Mouse (Mus musculus) E14TG2a.4 (cell line): ENCODE measurements around the gene St8sia1.

Source experiments
- H3K27me3 ChIP-seq: 2 replicates; pipeline ENCODE4 v1.6.1; 2014; ENCODE audit warnings: low read length, control low read depth; ENCODE audit not compliant: insufficient read depth
- H3K36me3 ChIP-seq: 2 replicates; pipeline ENCODE4 v1.6.1; 2014; ENCODE audit warnings: low read length, control low read depth; ENCODE audit not compliant: insufficient read depth
- H3K4me1 ChIP-seq: replicated peaks from 2 replicates; pipeline ENCODE4 v1.6.1; 2014; ENCODE audit warnings: low read depth, low read length, control low read depth
- H3K4me3 ChIP-seq: replicated peaks from 2 replicates; pipeline ENCODE4 v1.5.1; 2014; ENCODE audit warnings: mild to moderate bottlenecking, low read length
- H3K9me3 ChIP-seq: 2 replicates; pipeline ENCODE4 v1.6.1; 2014; ENCODE audit warnings: low read length, control low read depth
- CTCF ChIP-seq: conservative IDR thresholded peaks from 2 replicates; pipeline ENCODE4 v1.5.1; 2014; ENCODE audit warnings: low read length
- NANOG ChIP-seq: IDR thresholded peaks from 2 replicates; pipeline ENCODE4 v1.6.1; 2014; ENCODE audit warnings: borderline replicate concordance, low read length, mixed read lengths
- POU5F1 ChIP-seq: IDR thresholded peaks from 2 replicates; pipeline ENCODE4 v1.6.1; 2014; ENCODE audit warnings: low read length, borderline replicate concordance

Gene St8sia1

DNA sequence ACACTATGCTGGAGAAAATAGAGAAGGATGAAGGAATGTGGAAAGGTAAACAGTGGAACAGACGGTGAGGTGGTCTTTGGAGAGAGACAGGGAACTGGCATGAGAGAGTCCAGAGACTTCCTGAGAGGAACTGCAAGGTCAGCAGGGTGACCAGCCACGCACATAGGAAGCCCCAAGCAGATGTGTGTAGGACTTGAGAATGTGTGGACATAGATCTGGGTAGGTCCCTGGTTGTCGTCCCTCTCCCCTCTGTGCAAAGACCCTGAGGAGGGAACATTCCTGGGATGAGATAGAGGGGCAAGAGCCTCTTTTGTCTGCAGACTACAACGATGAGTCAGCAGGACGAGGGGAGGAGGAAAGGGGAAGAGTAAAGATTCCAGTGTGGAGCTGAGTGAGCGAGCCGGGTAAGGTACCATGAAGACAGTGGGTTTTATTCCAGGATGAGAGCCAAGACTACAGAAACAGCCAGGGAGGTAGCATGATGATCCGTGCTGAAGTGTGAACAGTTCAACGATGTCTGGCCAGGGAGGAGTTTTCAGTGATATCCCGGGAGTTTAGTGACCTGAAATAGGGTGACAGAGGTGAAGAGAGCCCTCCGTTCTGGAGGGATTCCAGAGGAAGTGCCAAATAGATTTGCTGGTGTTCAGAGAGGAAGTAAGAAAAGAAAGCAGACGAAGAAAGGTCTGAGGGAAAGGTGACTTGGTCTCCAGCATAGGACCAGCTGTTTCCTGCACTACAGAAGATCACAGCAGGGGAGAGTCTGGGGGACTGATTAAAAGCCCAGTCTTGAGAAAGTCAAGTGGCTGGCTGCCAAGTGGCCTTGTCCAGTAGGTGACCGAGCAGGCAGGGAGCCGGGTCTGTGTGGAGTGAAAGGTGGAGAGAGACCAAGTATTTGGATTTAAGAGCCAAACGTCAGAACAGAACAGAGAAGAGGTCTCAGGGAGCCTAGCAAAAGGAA is 85.2 kb downstream of the St8sia1 start:
- Histone ChIP-seq H3K4me1 (peaks cover 55% of the 10 kb centered on the region), H3K9me3 (no peaks in the 10 kb centered on the region), H3K36me3 (peaks cover 16% of the 10 kb centered on the region), H3K27me3 (no peaks in the 10 kb centered on the region), H3K4me3 (peak overlapping the region; percentile 26)
- TF ChIP-seq POU5F1 (no peak), NANOG (no peak)

GRCm38 (mm10) chr6:142877221-142877620 is 87.0 kb downstream of the St8sia1 start:
- Histone ChIP-seq H3K4me1 (peaks cover 50% of the 10 kb centered on the region), H3K4me3 (no peak overlapping the region), H3K36me3 (peaks cover 18% of the 10 kb centered on the region), H3K27me3 (no peaks in the 10 kb centered on the region), H3K9me3 (no peaks in the 10 kb centered on the region)
- TF ChIP-seq CTCF (no peak), POU5F1 (no peak), NANOG (no peak)

DNA sequence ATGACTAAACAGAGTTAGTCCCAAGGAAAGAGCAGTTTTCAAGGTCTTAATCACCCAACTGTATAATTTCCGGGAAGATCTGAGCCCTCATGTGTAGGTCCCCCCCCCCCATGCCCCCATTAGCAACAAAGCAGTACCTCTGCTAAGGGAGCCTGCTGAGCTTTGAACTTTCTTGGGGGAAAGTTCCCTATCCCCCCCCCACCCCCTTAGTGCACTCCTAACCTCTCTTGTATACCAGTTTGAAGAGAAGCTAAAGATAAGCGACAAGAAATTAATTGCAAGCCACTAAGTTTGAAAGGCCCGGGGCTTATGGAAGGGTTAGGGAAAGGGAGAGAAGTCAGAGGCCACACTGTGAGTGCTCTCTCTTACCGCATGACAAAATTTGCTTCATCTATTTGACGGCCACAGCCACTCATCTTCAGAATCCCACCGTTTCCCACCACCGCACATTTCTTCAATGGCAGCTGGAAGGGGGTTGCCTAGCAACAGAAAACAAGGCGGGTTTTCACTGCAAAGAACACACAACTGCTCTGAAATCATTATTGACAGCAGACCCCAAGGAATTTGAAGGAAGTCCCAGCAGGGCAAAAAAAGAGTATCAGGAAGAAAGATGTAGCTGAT is 87.9 kb downstream of the St8sia1 start:
- Histone ChIP-seq H3K4me1 (peaks cover 50% of the 10 kb centered on the region), H3K9me3 (no peaks in the 10 kb centered on the region), H3K4me3 (no peak overlapping the region), H3K27me3 (no peaks in the 10 kb centered on the region), H3K36me3 (peaks cover 22% of the 10 kb centered on the region)
- TF ChIP-seq CTCF: no peak
- no peak for TF ChIP-seq POU5F1
- TF ChIP-seq NANOG: no peak

DNA sequence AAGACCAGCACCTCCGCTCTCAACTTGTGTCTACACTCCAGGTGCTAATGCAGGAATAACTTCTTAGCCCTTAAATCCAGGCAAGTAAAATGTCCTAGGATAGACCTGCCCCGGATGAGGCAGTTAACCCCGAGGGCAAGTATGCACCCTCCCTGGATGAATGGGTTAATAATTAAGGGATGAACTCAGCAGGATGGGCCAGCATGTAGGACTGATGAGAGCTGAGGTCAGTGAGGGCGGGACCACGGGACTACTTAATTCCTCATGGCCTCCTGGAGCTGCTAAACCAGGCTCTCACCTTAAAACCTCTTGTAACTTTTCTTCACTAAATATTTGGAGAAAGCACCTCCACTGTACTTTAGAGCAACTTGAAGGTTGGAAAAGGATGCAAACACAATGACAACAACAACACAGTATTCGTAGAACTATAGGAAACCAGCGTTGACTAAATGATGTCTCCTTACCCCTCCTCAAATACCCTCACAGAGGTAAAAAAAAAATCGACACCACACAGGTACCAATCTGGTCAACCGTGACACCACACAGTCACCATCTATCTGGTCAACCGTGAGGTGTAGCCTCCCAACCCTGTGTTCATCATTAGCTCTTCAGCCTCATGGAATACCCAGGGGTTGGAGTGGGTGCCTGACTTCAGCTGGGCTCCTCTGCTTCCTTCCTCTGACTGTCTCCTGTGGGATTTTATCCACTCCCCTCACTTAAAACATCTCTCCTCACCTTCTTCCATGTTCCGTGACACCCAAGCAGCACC is 90.3 kb downstream of the St8sia1 start:
- Histone ChIP-seq H3K9me3 (no peaks in the 10 kb centered on the region), H3K4me1 (peaks cover 26% of the 10 kb centered on the region), H3K27me3 (no peaks in the 10 kb centered on the region), H3K4me3 (no peak overlapping the region), H3K36me3 (peaks cover 24% of the 10 kb centered on the region)
- TF ChIP-seq NANOG (no peak), CTCF (no peak), POU5F1 (no peak)

GRCm38 (mm10) chr6:142869715-142870422 is 94.4 kb downstream of the St8sia1 start:
- Histone ChIP-seq H3K4me1 (peaks cover 25% of the 10 kb centered on the region), H3K4me3 (no peak overlapping the region), H3K9me3 (no peaks in the 10 kb centered on the region), H3K36me3 (peaks cover 29% of the 10 kb centered on the region), H3K27me3 (no peaks in the 10 kb centered on the region)
- TF ChIP-seq POU5F1 (no peak), CTCF (no peak), NANOG (no peak)

GRCm38 (mm10) chr6:142867471-142868055 is 96.7 kb downstream of the St8sia1 start:
- Histone ChIP-seq H3K4me3 (no peak overlapping the region), H3K36me3 (peaks cover 22% of the 10 kb centered on the region; the same call in 1 of the 2 replicates), H3K27me3 (no peaks in the 10 kb centered on the region), H3K4me1 (peaks cover 25% of the 10 kb centered on the region), H3K9me3 (no peaks in the 10 kb centered on the region)
- TF ChIP-seq CTCF (no peak), NANOG (peak; percentile 39; the same call in 1 of the 2 replicates), POU5F1 (no peak)

GRCm38 (mm10) chr6:142867023-142867422 is 97.2 kb downstream of the St8sia1 start:
- Histone ChIP-seq H3K36me3 (peaks cover 22% of the 10 kb centered on the region; the same call in 1 of the 2 replicates), H3K4me3 (no peak overlapping the region), H3K9me3 (no peaks in the 10 kb centered on the region), H3K4me1 (peaks cover 25% of the 10 kb centered on the region), H3K27me3 (no peaks in the 10 kb centered on the region)
- TF ChIP-seq CTCF: no peak
- no peak for TF ChIP-seq POU5F1
- no peak for TF ChIP-seq NANOG
